Mouse (Mus musculus) heart, embryonic 13.5 days (tissue): ENCODE data around the gene Gdpd5. TPM values are rescaled to one million over a fixed set of nuclear protein-coding genes. Genes with fewer than 3 reads are reported as not detected.
"Not testable (repeated sequence)": the region's sequence is repeated elsewhere in the genome, so short reads cannot be mapped to it uniquely, and the experiment has no call there.

Experiments used
- ATAC-seq: fragments of 200-750 bp; cut with Nextera tagmentation; 2 replicates; pipeline ENCODE4 v1.8.0; 2017; ENCODE audit warnings: moderate TSS enrichment; ENCODE audit not compliant: insufficient number of reproducible peaks, low FRiP score, low TSS enrichment; ENCODE audit errors: extremely low read depth
- H3K27ac ChIP-seq: fragments of 300-500 bp; sonication (generic); replicated peaks from 2 replicates; pipeline ENCODE4 v1.5.1; 2015; ENCODE audit warnings: moderate library complexity, mild to moderate bottlenecking, inconsistent platforms
- H3K27me3 ChIP-seq: fragments of 300-500 bp; sonication (generic); replicated peaks from 2 replicates; pipeline ENCODE4 v1.6.1; 2015; ENCODE audit warnings: mild to moderate bottlenecking, inconsistent platforms
- H3K36me3 ChIP-seq: fragments of 300-500 bp; sonication (generic); 2 replicates; pipeline ENCODE4 v1.6.1; 2015; ENCODE audit warnings: mild to moderate bottlenecking, inconsistent platforms
- H3K4me1 ChIP-seq: fragments of 300-500 bp; sonication (generic); 2 replicates; pipeline ENCODE4 v1.6.1; 2015; ENCODE audit warnings: inconsistent platforms
- H3K4me2 ChIP-seq: fragments of 300-500 bp; sonication (generic); 2 replicates; pipeline ENCODE4 v1.6.1; 2015; ENCODE audit warnings: inconsistent platforms, mild to moderate bottlenecking, moderate library complexity
- H3K4me3 ChIP-seq: fragments of 300-500 bp; sonication (generic); 2 replicates; pipeline ENCODE4 v1.5.1; 2015; ENCODE audit warnings: moderate library complexity, mild to moderate bottlenecking, inconsistent platforms
- H3K9ac ChIP-seq: fragments of 300-500 bp; sonication (generic); 2 replicates; pipeline ENCODE4 v1.6.1; 2015; ENCODE audit warnings: inconsistent platforms, mild to moderate bottlenecking, moderate library complexity
- H3K9me3 ChIP-seq: fragments of 300-500 bp; sonication (generic); 2 replicates; pipeline ENCODE4 v1.6.1; 2016; ENCODE audit warnings: inconsistent platforms
- WGBS: fragments of 180-500 bp; shearing (Covaris S2); methylation state at CpG from one replicate; pipeline ENCODE4 v1.1.7; 2015; ENCODE audit warnings: mixed read lengths; 5-methylcytosine and 5-hydroxymethylcytosine counted together
- polyA plus RNA-seq: library from polyadenylated mRNA; unstranded; fragments of >200 nt; fragmentation: Nextera tagmentation; extraction: Ambion mirVana; gene quantifications from 2 replicates; pipeline ENCODE4 v1.2.1, GENCODE M21; 2015

The Gdpd5 gene
- polyA plus RNA-seq, 1 experiment from 2014 or later: 25.4 TPM

DNA sequence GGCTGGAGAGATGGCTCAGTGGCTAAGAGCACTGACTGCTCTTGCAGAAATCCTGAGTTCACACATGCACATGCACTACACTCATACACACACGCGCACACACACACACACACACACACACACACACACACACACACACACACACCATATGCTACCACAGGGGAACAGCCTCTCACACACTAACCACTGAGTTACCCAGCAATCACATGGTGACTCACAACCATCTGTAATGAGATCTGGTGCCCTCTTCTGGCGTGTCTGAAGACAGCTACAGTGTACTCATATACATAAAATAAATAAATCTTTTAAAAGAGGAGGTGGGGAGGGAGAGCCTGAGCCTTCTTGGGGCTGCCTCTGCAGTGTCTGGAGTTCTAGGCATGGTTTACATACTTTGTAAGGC is 6.9 kb upstream of the Gdpd5 start:
- H3K36me3 ChIP-seq, H3K9me3 ChIP-seq, H3K4me2 ChIP-seq, H3K9ac ChIP-seq, ATAC-seq, H3K4me3 ChIP-seq, H3K27ac ChIP-seq, H3K27me3 ChIP-seq: not testable (repeated sequence)
- WGBS: 52% methylated on average over 3 of the region's 3 CpGs
- peaks cover 15% of the 10 kb centered on the region for H3K4me1 ChIP-seq

DNA sequence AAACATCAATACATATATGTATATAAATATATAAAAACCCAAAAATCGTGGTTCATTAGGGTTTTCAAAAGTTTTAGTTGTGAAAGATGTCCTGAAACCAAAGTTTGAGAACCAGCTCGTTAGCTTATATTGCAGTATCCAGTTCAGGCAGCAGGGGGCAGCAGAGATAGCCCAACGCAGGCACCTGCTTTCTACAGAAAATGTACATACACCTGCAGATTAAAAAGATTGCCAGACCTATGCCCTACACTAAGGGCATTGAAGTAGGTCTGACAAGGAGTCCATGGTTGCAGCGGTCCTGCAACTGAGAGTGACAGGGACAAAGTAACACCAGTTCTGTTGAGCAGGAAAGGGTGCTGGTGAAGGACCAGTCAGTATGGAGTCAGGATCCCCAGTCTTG is 5.8 kb upstream of the Gdpd5 start:
- no peaks in the 10 kb centered on the region for H3K9me3 ChIP-seq
- no peaks in the 10 kb centered on the region for H3K36me3 ChIP-seq
- peaks cover 6% of the 10 kb centered on the region; the same call in 1 of the 2 replicates for H3K27me3 ChIP-seq
- H3K4me2 ChIP-seq: no peak overlapping the region
- ATAC-seq: no peak
- no peak overlapping the region for H3K4me3 ChIP-seq
- 9% methylated on average over 4 of the region's 4 CpGs for WGBS
- H3K9ac ChIP-seq: no peak overlapping the region
- no peak overlapping the region for H3K27ac ChIP-seq
- H3K4me1 ChIP-seq: peaks cover 24% of the 10 kb centered on the region

DNA sequence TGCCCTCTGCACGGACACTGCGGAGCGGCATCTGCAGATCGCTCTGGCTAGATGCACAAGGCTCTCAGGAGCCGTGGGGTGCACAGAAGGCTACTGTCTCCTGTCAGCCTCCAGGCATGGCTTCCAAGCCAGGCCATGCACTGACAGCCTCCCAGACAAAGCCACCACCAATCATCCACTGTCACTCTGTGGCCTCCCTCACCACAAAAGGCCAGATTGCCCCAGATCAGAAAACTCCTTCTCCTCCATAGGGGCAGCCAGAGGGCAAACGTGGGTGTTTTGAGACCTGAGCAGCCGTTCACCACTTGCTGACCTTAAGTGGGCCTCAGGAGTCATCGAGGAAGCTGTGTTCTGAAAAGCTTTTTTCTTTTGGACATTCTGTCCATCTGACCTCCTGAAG is 2.3 kb upstream of the Gdpd5 start:
- 44% methylated on average over 8 of the region's 8 CpGs for WGBS
- no peaks in the 10 kb centered on the region for H3K36me3 ChIP-seq
- 0 out of 2 replicates have a peak, but pooled peaks cover 3% of the 10 kb centered on the region for H3K27me3 ChIP-seq
- H3K27ac ChIP-seq: no peak overlapping the region
- no peak overlapping the region for H3K4me3 ChIP-seq
- ATAC-seq: no peak
- no peak overlapping the region for H3K9ac ChIP-seq
- H3K9me3 ChIP-seq: no peaks in the 10 kb centered on the region
- peaks cover 45% of the 10 kb centered on the region for H3K4me1 ChIP-seq
- no peak overlapping the region for H3K4me2 ChIP-seq

DNA sequence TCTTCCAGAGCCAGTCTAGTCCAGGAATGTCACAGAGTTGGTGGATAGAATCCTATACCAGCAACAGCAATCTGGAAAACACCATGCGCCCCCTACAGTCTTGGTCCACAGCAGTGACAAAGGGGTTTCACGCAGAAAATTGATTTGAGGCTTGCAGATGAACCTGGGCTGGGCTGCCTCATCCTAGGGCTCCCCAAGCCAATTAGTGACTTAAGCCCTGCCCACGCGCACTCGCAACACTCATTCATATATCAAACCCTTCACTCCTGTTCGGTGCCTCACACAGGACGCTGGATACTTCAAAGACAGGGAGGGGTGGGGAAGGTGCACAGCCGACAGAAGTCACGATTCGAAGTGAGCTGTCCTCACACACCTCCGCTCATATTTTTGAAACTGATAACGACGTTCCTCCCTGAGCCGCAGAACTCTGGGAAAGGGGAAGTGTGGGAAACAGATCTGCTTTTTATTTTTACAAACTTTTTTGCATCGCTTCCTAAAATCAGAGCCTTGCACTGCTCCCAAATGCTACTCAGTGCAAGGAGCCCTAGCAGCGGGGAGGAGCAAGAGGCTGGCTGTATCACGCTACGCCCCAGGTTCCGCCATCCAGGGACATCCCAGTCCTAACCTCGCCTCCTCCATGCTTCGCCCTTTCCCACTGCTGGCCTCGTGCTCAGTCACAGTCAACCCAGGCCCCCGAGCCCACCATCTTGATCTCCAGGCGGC is 562 bp upstream of the Gdpd5 start:
- peak overlapping the region; percentile 86 for H3K4me2 ChIP-seq
- 0 out of 2 replicates have a peak, but pooled peaks cover 3% of the 10 kb centered on the region for H3K27me3 ChIP-seq
- ATAC-seq: peak; percentile 29; the same call in 1 of the 2 replicates
- WGBS: under 1% methylated on average over 24 of the region's 24 CpGs
- peaks cover 63% of the 10 kb centered on the region for H3K4me1 ChIP-seq
- H3K4me3 ChIP-seq: peak overlapping the region; percentile 76
- no peaks in the 10 kb centered on the region for H3K9me3 ChIP-seq
- H3K9ac ChIP-seq: peak overlapping the region; percentile 84
- H3K27ac ChIP-seq: peak overlapping the region; percentile 93
- H3K36me3 ChIP-seq: no peaks in the 10 kb centered on the region

DNA sequence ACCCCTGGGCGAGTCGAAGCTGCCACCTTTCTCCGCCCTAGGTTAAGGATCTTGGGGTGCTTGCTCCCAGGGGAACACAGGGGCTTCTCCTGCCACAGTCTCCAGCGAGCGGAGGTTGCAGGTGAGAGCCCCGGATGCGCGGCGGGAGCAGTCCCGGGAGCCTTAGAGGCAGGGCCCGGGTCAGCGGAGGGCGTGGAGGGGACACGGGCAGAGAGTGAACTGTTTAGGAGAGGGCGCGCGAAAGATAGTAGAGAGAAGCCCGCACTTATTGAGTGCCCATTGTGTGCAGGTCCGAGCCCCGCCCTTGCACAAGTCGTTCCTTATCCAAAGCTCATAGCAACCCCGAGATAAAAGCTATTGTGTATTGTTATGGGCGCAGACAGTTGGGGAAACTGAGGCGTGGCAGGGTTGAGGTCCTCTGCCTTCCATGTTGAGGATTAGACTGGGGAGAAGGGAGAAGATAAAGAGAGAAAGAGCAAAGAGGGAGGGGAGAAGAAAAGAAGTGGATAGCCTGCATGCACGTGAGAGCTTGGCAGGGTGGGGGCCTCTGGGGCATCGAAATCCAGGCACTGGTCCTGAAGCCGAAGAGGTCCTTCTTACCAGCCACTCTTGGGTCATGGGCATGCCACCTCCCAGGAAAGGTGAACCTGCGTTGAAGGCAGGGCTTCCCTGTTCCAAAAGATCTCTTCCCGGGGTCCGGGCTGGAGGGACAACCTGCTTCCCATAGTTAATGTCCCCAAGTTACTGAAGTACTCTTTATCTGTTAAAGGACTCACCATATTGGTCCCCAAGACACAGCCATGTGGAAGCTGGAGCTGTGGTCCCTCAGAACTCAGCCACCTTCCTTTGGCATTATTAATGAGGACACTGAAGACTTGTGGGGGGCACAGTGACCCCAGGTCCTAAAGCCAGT is 1.1 kb downstream of the Gdpd5 start:
- H3K4me2 ChIP-seq: peak overlapping the region; percentile 86
- H3K27me3 ChIP-seq: no peaks in the 10 kb centered on the region
- H3K9me3 ChIP-seq: no peaks in the 10 kb centered on the region
- H3K4me1 ChIP-seq: peaks cover 77% of the 10 kb centered on the region
- peaks cover 5% of the 10 kb centered on the region for H3K36me3 ChIP-seq
- peak overlapping the region; percentile 76 for H3K4me3 ChIP-seq
- peak overlapping the region; percentile 96 for H3K9ac ChIP-seq
- no peak for ATAC-seq
- WGBS: 6% methylated on average over 30 of the region's 30 CpGs
- H3K27ac ChIP-seq: peak overlapping the region; percentile 95

DNA sequence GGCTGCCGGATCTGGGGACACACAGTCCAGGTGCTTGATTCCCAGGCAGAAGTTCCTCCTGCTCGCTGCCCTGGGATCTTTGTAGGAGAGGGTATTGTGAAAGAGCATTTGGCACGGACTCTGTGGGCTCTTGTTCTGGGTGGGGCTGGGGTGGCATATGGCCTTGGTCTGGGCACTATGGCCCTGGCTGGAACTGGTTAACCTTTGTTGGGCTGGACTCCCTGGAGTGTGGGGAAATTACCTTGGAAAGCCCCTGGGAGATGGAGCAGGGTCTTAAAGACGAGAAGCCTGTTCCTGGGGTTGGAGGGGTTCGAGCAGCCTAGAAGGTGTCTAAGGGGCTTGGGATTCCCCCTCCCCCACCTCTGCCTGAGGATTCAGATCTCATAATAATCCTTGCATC is 2.0 kb downstream of the Gdpd5 start:
- 38% methylated on average over 5 of the region's 5 CpGs for WGBS
- H3K4me1 ChIP-seq: peaks cover 82% of the 10 kb centered on the region
- no peak for ATAC-seq

DNA sequence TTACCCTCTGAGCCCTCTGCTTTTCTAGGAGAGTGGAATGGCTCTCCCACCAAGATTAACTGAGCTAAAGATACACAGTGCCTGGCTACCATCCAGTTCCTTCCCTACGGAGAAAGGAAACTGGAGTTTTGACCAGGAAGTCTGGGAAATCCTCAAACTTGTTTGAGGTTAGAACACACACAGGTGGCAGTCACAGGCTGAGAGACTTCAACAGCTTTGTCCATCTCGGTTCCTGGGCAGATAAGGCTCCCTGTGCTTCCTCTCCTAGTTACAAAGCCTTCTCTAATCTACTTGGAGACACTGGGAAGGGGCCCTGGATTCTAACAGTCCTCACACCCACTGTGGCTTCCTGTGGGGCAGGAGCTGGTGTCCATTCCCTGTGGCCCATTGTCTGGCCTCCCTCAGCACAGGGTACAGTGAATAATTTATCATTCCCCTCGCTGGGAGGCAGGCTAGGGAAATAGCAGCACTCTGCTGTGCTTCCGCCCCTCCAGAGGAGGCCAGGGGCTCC is 2.9 kb downstream of the Gdpd5 start:
- H3K9me3 ChIP-seq: no peaks in the 10 kb centered on the region
- H3K36me3 ChIP-seq: peaks cover 23% of the 10 kb centered on the region
- H3K4me2 ChIP-seq: peak overlapping the region; percentile 86
- peak overlapping the region; percentile 76 for H3K4me3 ChIP-seq
- H3K27ac ChIP-seq: peak overlapping the region; percentile 95
- no peak for ATAC-seq
- H3K27me3 ChIP-seq: no peaks in the 10 kb centered on the region
- 4% methylated on average over 4 of the region's 4 CpGs for WGBS
- peaks cover 82% of the 10 kb centered on the region for H3K4me1 ChIP-seq
- H3K9ac ChIP-seq: peak overlapping the region; percentile 96

More for the DNA sequence above, 2.0 kb downstream of the Gdpd5 start:
- peak overlapping the region; percentile 76 for H3K4me3 ChIP-seq
- no peaks in the 10 kb centered on the region for H3K9me3 ChIP-seq
- H3K36me3 ChIP-seq: peaks cover 14% of the 10 kb centered on the region
- H3K9ac ChIP-seq: peak overlapping the region; percentile 96
- H3K27me3 ChIP-seq: no peaks in the 10 kb centered on the region
- peak overlapping the region; percentile 86 for H3K4me2 ChIP-seq
- peak overlapping the region; percentile 95 for H3K27ac ChIP-seq

DNA sequence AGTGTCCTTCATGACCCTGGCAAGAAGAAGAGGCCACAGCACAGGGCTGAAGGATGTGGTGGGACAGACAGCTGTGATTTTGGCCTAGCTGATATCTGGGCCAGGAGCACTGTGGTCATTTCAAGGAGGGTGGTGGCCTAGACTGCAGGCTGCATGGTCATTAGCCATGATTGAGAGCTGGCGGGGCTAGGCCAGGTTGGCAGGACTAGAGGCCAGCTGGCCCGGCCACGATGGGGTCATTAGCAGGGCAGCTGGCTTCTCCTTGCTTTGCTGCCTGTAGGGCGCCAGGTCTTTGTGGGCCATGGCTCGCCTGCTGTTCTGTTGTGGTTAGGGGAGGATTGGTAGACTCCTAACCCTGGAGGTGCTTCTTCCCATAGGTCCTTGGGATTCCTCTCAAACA is 4.8 kb downstream of the Gdpd5 start:
- Histone ChIP-seq H3K4me1 (peaks cover 88% of the 10 kb centered on the region), H3K9ac (peak overlapping the region; percentile 48; the same call in 1 of the 2 replicates), H3K4me2 (no peak overlapping the region), H3K36me3 (peaks cover 25% of the 10 kb centered on the region), H3K27ac (no peak overlapping the region), H3K9me3 (no peaks in the 10 kb centered on the region), H3K4me3 (no peak overlapping the region), H3K27me3 (no peaks in the 10 kb centered on the region)
- ATAC-seq: no peak
- 69% methylated on average over 5 of the region's 5 CpGs for WGBS

DNA sequence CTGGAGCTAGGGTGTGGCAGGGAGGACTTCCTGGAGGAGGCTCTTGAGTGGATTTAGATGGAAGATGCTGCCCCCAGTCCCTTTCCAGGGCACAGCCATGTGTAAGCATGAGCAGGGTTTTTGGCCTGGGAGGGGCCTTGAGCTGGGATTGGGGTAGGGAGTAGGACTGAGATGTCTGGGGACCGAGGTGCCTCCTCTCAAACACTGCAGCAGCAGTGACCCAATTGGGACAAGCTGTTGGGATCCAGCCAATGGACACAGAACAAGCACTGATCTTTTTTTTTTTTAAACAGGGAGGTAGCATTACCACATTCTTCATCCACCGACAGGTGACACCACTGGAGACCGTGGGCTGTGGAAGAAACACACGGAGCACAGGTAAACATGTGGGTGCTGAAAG is 5.6 kb downstream of the Gdpd5 start:
- Histone ChIP-seq H3K9me3 (no peaks in the 10 kb centered on the region), H3K27me3 (no peaks in the 10 kb centered on the region), H3K36me3 (peaks cover 27% of the 10 kb centered on the region), H3K4me1 (peaks cover 93% of the 10 kb centered on the region), H3K4me3 (no peak overlapping the region), H3K9ac (no peak overlapping the region), H3K4me2 (no peak overlapping the region), H3K27ac (no peak overlapping the region)
- 84% methylated on average over 4 of the region's 4 CpGs for WGBS
- ATAC-seq: no peak

DNA sequence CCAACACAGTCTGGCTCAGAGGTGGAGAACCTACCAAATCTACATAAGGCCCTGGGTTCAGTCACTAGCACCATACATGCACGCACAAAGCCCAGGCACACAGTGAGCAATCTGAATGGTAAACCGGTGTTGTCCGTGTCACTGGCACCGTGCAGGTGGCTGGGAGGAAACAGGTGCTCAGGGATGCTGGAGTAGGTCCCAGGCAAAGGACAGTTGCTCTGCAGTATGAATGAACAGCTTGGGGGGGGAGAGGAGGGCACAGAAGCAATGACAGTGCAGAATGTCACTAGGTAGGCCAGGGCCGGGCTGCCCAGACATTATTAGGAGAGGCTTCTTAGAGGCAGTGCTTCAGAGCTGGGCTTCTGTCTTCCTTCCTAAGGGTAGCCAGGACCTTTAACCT is 6.1 kb downstream of the Gdpd5 start:
- peaks cover 32% of the 10 kb centered on the region for H3K36me3 ChIP-seq
- H3K27me3 ChIP-seq: no peaks in the 10 kb centered on the region
- 0 out of 2 replicates have a peak overlapping the region, but pooled peaks have one; percentile 2 for H3K9ac ChIP-seq
- 88% methylated on average over 5 of the region's 5 CpGs for WGBS
- no peak overlapping the region for H3K27ac ChIP-seq
- H3K4me2 ChIP-seq: no peak overlapping the region
- H3K9me3 ChIP-seq: no peaks in the 10 kb centered on the region
- ATAC-seq: no peak
- H3K4me1 ChIP-seq: peaks cover 89% of the 10 kb centered on the region
- H3K4me3 ChIP-seq: no peak overlapping the region

DNA sequence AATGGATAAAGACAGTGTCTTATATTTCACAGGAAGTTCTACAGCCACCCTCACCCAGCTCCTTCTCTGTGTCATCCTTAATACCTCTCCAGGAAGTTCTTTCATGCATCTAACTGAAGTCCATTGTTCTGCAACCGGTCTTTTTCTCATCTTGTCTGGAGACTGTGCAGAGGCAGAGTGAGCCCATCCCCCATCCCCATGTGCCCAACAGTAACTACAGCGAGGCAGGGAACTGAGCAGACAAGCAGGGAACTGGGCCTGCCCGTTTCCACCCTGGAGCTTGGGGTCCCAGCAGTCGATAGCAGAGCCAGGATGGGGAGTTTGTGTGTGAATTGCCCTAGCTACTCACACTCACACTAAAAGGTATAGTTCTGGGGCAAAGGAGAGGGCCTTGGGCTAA is 9.3 kb downstream of the Gdpd5 start:
- Histone ChIP-seq H3K36me3 (peaks cover 46% of the 10 kb centered on the region), H3K4me3 (no peak overlapping the region), H3K27ac (no peak overlapping the region), H3K27me3 (no peaks in the 10 kb centered on the region), H3K4me2 (no peak overlapping the region), H3K4me1 (peaks cover 73% of the 10 kb centered on the region), H3K9ac (no peak overlapping the region; the same call in 1 of the 2 replicates), H3K9me3 (no peaks in the 10 kb centered on the region)
- WGBS: 42% methylated on average over 4 of the region's 4 CpGs
- no peak for ATAC-seq
